Mouse (Mus musculus) liver, adult (tissue): Measurements from ENCODE around the gene Prkar1b.

Source experiments
- GATA4 ChIP-seq: IDR thresholded peaks from 2 replicates; pipeline ENCODE4 v1.6.1; 2014; ENCODE audit warnings: mild to moderate bottlenecking, low read length; ENCODE audit not compliant: insufficient replicate concordance

Gene Prkar1b

DNA sequence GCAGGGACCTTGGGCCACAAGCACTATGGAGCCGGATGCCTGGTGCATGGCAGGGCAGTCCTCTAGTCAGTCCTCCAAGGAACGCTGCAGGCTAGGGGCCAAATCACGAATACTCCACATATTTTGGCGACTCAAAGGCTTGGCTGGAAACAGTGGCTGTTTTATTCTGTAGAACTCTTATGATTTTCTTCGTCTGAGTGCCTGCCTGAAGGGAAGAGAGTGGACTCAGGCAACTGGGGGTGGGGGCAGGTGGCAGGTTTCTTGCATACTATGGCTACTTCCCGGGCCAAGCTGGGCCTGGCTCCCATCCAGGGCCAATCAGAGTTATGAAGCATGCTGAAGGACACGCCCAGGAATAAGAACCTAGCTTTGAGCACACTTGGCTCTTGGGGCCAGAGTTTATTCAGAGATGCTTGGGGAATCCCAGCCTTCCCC is 179.7 kb downstream of the Prkar1b start:
- no peak for TF ChIP-seq GATA4
